Mouse (Mus musculus): ENCODE data around the gene Mei1. TPM values are rescaled to one million over a fixed set of nuclear protein-coding genes. Genes with fewer than 3 reads are reported as not detected.
A peak's percentile ranks its signal among the peaks of the same experiment; 100 is the strongest.

The Mei1 gene
- total RNA-seq, 2 experiments from 2014 or later = 0.13 to 0.33 TPM

- intact Hi-C loops (cut with DNase I; ENCODE audit: low total_unique reads) = no loop called here
Observed at GRCm38 (mm10) chr15:82166240-82167100, 96.7 kb downstream of the Mei1 start.

DNA sequence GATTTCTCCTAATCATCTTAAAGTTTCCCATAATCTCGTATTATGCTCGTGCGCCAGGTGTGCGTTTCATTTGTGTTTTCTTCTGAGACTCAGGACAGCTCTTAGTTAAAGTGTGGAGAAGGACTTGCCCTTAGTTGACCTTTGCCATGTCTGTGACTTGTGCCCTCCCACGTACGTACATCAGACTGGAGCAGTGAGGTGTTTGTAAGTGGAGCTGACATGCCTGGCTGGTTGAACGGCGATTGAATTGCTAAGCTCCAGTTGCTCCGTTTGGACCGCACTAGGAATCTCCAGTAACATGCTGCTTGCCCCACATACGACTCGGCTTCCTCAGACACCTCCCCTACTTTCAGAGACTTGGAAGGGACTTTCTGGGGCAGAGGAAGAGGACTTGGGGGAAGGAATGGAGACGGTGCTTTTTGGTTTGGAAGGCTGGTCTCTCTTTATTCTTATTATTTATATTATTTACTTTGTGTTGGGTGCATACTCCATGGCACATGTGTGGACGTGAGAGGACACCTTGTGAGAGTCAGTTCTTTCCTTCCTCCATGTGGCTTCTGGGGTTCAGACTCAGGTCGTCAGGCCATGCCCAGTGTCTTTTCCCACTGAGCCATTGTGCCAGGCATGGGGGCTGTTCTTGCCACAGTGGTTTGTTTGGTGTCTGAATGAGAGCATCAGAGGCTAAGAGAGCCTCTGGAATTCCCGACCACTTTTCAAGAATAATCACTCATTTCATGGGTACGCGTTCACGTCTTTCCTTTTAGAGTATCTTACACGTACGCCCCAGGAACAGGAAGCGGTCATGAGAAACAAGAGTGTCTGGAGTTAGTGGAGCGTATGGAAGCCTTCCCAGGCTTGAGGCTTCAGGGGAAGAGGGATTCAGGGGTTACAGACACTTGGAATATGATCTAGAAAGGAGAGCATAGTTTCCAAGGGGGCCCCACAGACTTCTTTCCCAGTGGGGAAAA, 97.7 kb downstream of the Mei1 start:
- intact Hi-C loops (cut with DNase I; ENCODE audit: low total_unique reads) = no loop called here
- DNase-seq = peak; percentile 49

More at GRCm38 (mm10) chr15:82166240-82167100, 96.7 kb downstream of the Mei1 start:
- no peak for DNase-seq

- DNase-seq = no peak
- intact Hi-C loops (cut with DNase I; ENCODE audit: low total_unique reads) = no loop called here
Observed at GRCm38 (mm10) chr15:82169671-82170070, 99.9 kb downstream of the Mei1 start.

GRCm38 (mm10) chr15:82170437-82171377, 100.9 kb downstream of the Mei1 start:
- intact Hi-C loops (cut with DNase I; ENCODE audit: low total_unique reads) = no loop called here
- no peak for DNase-seq

DNA sequence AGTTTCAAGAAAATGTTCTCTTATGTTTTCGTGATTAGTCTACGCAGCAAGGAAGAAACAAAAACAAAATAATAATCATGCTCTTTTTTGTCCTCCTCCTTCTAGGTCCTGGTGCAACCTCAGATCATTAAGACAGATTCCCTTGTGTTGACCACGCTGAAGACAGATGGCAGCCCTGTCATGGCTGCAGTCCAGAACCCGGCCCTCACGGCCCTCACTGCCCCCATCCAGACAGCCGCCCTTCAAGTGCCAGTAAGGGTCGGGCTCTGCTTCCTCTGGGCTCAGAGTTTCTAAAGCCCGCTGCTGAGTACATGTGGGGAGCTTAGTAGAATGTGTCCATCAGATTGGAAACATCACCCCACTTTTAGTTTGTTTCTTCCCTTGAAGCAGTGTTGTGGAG, 102.9 kb downstream of the Mei1 start:
- intact Hi-C loops (cut with DNase I; ENCODE audit: low total_unique reads) = no loop called here
- no peak for DNase-seq

GRCm38 (mm10) chr15:82175091-82175490, 105.3 kb downstream of the Mei1 start:
- no peak for DNase-seq
- intact Hi-C loops (cut with DNase I; ENCODE audit: low total_unique reads) = no loop called here

Other genes with a start within 250 kb of the Mei1 start
- gene Tob2, start 211.2 kb upstream of the Mei1 start, total RNA-seq (2021) = 100 to 1,000 TPM in 1 of 2 experiments, 10 to 100 TPM in 1; 44.8 to 106 TPM
- 10 to 100 TPM; 40.8 to 41.2 TPM for gene Phf5a, start 198.1 kb upstream of the Mei1 start, total RNA-seq (2021)
- gene Aco2, start 197.7 kb upstream of the Mei1 start, total RNA-seq (2021) = 1,000 to 10,000 TPM in 1 of 2 experiments, 100 to 1,000 TPM in 1; 894 to 1,160 TPM
- 1 to 10 TPM; 7.3 to 8.1 TPM for gene Polr3h, start 143.8 kb upstream of the Mei1 start, total RNA-seq (2021)
- 1 to 10 TPM; 3.7 to 3.8 TPM for gene Csdc2, start 133.2 kb upstream of the Mei1 start, total RNA-seq (2021)
- gene Pmm1, start 109.1 kb upstream of the Mei1 start, total RNA-seq (2021) = 10 to 100 TPM; 15.2 to 16.9 TPM
- gene 1700029P11Rik, start 89.5 kb upstream of the Mei1 start, total RNA-seq (2021) = not detected
- gene Xrcc6, start 82.2 kb upstream of the Mei1 start, total RNA-seq (2021) = 10 to 100 TPM; 22.0 to 26.6 TPM
- gene Desi1, start 36.1 kb upstream of the Mei1 start, total RNA-seq (2021) = 10 to 100 TPM; 18.8 to 23.9 TPM
- 10 to 100 TPM; 40.3 to 46.7 TPM for gene Snu13, start 22.4 kb upstream of the Mei1 start, total RNA-seq (2021)
- not detected for gene 4930407I10Rik, start 10.8 kb upstream of the Mei1 start, total RNA-seq (2021)
- gene Ccdc134, start 57.9 kb downstream of the Mei1 start, total RNA-seq (2021) = 10 to 100 TPM; 18.5 to 18.7 TPM
- gene Srebf2, start 77.2 kb downstream of the Mei1 start, total RNA-seq (2021) = 10 to 100 TPM; 13.7 to 22.9 TPM
- gene Shisa8, start 142.8 kb downstream of the Mei1 start, total RNA-seq (2021) = under 1 TPM in 1 of 2 experiments, not detected in 1; 0.08 TPM
- gene Tnfrsf13c, start 154.4 kb downstream of the Mei1 start, total RNA-seq (2021) = not detected
- 1 to 10 TPM; 1.8 to 2.6 TPM for gene Cenpm, start 174.8 kb downstream of the Mei1 start, total RNA-seq (2021)
- gene 1500009C09Rik, start 182.4 kb downstream of the Mei1 start, total RNA-seq (2021) = not detected
- gene Sept3, start 204.9 kb downstream of the Mei1 start, total RNA-seq (2021) = 1 to 10 TPM in 1 of 2 experiments, under 1 TPM in 1; 0.71 to 1.4 TPM
- gene Wbp2nl, start 229.0 kb downstream of the Mei1 start, total RNA-seq (2021) = not detected